Mouse (Mus musculus): Measurements from ENCODE around the gene Hist1h3a. TPM values are rescaled to one million over a fixed set of nuclear protein-coding genes. Genes with fewer than 3 reads are reported as not detected.
A peak's percentile ranks its signal among the peaks of the same experiment; 100 is the strongest.

Gene Hist1h3a
- polyA plus RNA-seq, 1 experiment from 2014 or later: 2.2 TPM

DNA sequence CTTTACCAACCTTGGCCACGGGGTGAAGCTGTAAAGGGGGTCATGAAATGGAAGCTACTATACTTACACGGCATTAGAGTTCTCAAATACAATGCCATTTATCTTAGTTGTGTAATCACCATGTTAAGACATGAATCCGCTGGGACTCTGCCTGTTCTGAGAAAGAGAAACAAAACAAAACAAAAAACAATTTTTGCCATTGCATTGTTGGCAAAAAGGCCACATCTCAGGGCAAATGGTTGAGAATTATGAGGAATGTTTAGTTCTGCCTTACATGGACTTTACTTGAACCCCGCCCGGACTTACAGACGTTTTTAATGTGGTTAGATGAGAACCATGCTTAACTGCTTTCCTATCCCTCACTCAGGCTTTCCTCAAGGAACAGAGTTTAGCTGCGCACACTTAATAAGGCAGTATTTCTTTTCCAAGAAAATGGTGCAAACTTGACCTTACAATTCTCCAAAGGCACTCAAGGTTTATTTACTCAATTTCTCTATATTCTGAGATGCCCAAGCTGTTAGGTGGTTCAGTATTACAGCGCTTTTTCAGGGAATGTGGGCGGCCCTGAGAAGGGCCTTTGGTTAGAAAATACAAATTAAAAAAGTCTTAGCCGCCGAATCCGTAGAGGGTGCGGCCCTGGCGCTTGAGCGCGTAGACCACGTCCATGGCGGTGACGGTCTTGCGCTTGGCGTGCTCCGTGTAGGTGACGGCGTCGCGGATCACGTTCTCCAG lies 1.8 kb downstream of the Hist1h3a start:
- peak overlapping the region; percentile 77 for H3K4me2 ChIP-seq (ENCODE audit: low read length)

DNA sequence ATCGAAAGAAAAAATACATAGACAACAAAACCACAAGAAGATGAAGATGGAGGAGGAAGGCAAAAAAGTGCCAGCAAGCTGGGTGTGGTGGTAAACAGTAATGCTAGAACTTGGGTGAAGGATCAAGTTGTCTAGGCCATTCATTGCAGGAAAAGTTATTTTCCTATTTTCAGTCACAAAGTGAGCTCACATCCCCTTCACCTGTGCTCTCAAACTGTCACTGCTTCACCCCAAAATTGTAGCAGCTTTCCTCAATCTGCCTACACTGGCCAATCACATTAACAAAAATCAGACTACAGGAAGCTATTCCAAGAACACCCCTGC lies 2.3 kb downstream of the Hist1h3a start:
- H3K9ac ChIP-seq (replicated peaks; ENCODE audit: low read length): no peak overlapping the region
- H3K9me3 ChIP-seq (ENCODE audit: control insufficient read depth, low read length): no peaks in the 10 kb centered on the region
- no peak overlapping the region for H3K4me3 ChIP-seq (replicated peaks; ENCODE audit: low read depth, low read length)
- H3K4me1 ChIP-seq (ENCODE audit: control insufficient read depth, insufficient read depth, low read length): peaks cover 31% of the 10 kb centered on the region
- ATAC-seq (ENCODE audit: low FRiP score, low TSS enrichment): no peak
- DNase-seq: no peak
- peak overlapping the region; percentile 77 for H3K4me2 ChIP-seq (ENCODE audit: low read length)
- 75% methylated on average over 1 of the region's 1 CpGs for WGBS
- H3K27ac ChIP-seq (replicated peaks; ENCODE audit: low read depth, low read length): no peak overlapping the region
- no peaks in the 10 kb centered on the region for H3K36me3 ChIP-seq (ENCODE audit: control insufficient read depth, insufficient read depth, low read length)
- H3K27me3 ChIP-seq (ENCODE audit: control insufficient read depth, insufficient read depth, low read length): no peaks in the 10 kb centered on the region

More for the DNA sequence above, 1.8 kb downstream of the Hist1h3a start:
- H3K9ac ChIP-seq (replicated peaks; ENCODE audit: low read length): peak overlapping the region; percentile 39; the same call in 1 of the 2 replicates
- peak; percentile 44 for DNase-seq
- peak; percentile 31 for ATAC-seq (ENCODE audit: low FRiP score, low TSS enrichment)
- under 1% methylated on average over 19 of the region's 27 CpGs for WGBS
- H3K4me3 ChIP-seq (replicated peaks; ENCODE audit: low read depth, low read length): peak overlapping the region; percentile 46
- no peaks in the 10 kb centered on the region for H3K36me3 ChIP-seq (ENCODE audit: control insufficient read depth, insufficient read depth, low read length)
- H3K27me3 ChIP-seq (ENCODE audit: control insufficient read depth, insufficient read depth, low read length): no peaks in the 10 kb centered on the region
- no peaks in the 10 kb centered on the region for H3K9me3 ChIP-seq (ENCODE audit: control insufficient read depth, low read length)
- peak overlapping the region; percentile 79 for H3K27ac ChIP-seq (replicated peaks; ENCODE audit: low read depth, low read length)
- H3K4me1 ChIP-seq (ENCODE audit: control insufficient read depth, insufficient read depth, low read length): peaks cover 31% of the 10 kb centered on the region

DNA sequence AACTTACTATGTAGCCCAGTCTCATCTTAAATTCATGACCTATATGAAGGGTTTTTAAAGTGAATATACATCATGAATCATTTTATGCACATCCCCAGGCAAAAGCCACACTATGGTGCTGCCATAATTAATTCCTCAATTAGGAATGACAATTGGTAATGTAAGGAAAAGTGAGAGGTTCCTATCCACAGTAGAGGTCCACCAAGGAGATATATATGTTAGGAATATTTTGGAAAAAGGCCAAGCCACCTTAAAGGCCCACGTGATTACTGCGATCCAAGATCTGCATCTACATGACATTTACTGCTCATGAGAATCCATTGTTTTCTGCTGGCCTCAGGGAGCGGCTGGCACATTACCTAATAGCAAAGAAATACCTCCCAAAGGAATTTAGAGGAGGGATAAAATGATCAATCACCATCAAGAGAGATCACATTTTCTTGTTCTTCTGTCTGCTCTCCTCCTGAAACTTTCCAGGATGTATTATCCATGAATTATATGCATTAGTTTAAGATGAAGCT lies 2.9 kb downstream of the Hist1h3a start:
- Histone ChIP-seq H3K4me3 (replicated peaks; ENCODE audit: low read depth, low read length) (no peak overlapping the region), H3K9ac (replicated peaks; ENCODE audit: low read length) (no peak overlapping the region), H3K27ac (replicated peaks; ENCODE audit: low read depth, low read length) (no peak overlapping the region), H3K27me3 (ENCODE audit: control insufficient read depth, insufficient read depth, low read length) (no peaks in the 10 kb centered on the region), H3K9me3 (ENCODE audit: control insufficient read depth, low read length) (no peaks in the 10 kb centered on the region), H3K4me1 (ENCODE audit: control insufficient read depth, insufficient read depth, low read length) (peaks cover 28% of the 10 kb centered on the region), H3K4me2 (ENCODE audit: low read length) (no peak overlapping the region), H3K36me3 (ENCODE audit: control insufficient read depth, insufficient read depth, low read length) (no peaks in the 10 kb centered on the region)
- no peak for ATAC-seq (ENCODE audit: low FRiP score, low TSS enrichment)
- 76% methylated on average over 3 of the region's 3 CpGs for WGBS
- no peak for DNase-seq

DNA sequence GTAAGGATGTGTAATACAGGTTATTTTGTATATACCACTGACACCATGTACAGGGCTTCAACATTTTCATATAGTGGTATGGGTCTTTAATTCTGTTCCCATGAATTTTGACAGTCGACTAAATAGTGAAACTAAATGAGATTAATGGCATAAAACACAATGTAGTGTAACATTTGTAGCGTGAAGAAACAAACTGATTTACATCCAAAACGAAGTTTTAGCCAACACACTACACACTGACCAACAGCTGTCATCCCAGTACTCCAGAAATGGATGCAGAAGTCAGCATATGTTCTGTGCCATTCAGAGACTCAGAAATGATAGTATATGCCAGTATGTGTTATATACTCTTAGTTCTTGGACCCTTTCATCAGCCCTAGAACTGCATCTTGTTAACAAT lies 4.3 kb downstream of the Hist1h3a start:
- Histone ChIP-seq H3K4me2 (ENCODE audit: low read length) (peak overlapping the region; percentile 65), H3K4me3 (replicated peaks; ENCODE audit: low read depth, low read length) (no peak overlapping the region), H3K4me1 (ENCODE audit: control insufficient read depth, insufficient read depth, low read length) (peaks cover 18% of the 10 kb centered on the region), H3K27ac (replicated peaks; ENCODE audit: low read depth, low read length) (no peak overlapping the region), H3K9ac (replicated peaks; ENCODE audit: low read length) (no peak overlapping the region), H3K27me3 (ENCODE audit: control insufficient read depth, insufficient read depth, low read length) (no peaks in the 10 kb centered on the region), H3K9me3 (ENCODE audit: control insufficient read depth, low read length) (no peaks in the 10 kb centered on the region), H3K36me3 (ENCODE audit: control insufficient read depth, insufficient read depth, low read length) (no peaks in the 10 kb centered on the region)
- no peak for DNase-seq
- 46% methylated on average over 3 of the region's 3 CpGs for WGBS
- no peak for ATAC-seq (ENCODE audit: low FRiP score, low TSS enrichment)

DNA sequence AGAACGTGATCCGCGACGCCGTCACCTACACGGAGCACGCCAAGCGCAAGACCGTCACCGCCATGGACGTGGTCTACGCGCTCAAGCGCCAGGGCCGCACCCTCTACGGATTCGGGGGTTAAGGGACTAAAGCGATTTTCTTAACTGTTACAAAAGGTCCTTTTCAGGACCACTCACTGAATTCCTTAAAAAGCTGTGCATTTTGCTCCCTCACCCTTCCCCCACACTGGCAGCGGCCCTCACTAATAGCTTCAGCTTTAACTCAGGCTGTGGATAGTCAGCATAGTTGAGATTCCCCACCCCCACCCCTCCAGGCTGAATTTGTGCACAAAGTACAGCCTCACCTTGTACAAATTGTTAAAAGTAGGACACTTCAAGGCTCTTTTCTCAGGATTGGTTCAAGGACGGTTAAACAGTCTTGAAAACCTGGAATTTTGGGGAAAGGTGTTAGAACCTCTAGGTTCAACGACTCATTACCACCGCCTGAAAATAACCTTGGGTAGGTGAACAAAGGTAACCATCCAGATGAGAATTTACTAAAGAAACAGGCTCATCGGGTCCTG lies 4.9 kb downstream of the Hist1h3a start:
- no peaks in the 10 kb centered on the region for H3K9me3 ChIP-seq (ENCODE audit: control insufficient read depth, low read length)
- peak overlapping the region; percentile 65 for H3K4me2 ChIP-seq (ENCODE audit: low read length)
- peaks cover 13% of the 10 kb centered on the region for H3K4me1 ChIP-seq (ENCODE audit: control insufficient read depth, insufficient read depth, low read length)
- no peak overlapping the region; the same call in 1 of the 2 replicates for H3K9ac ChIP-seq (replicated peaks; ENCODE audit: low read length)
- H3K4me3 ChIP-seq (replicated peaks; ENCODE audit: low read depth, low read length): peak overlapping the region; percentile 30
- ATAC-seq (ENCODE audit: low FRiP score, low TSS enrichment) (no peak), DNase-seq (peak; percentile 42)
- no peaks in the 10 kb centered on the region for H3K27me3 ChIP-seq (ENCODE audit: control insufficient read depth, insufficient read depth, low read length)
- peak overlapping the region; percentile 65 for H3K27ac ChIP-seq (replicated peaks; ENCODE audit: low read depth, low read length)
- no peaks in the 10 kb centered on the region for H3K36me3 ChIP-seq (ENCODE audit: control insufficient read depth, insufficient read depth, low read length)
- under 1% methylated on average over 15 of the region's 23 CpGs for WGBS

DNA sequence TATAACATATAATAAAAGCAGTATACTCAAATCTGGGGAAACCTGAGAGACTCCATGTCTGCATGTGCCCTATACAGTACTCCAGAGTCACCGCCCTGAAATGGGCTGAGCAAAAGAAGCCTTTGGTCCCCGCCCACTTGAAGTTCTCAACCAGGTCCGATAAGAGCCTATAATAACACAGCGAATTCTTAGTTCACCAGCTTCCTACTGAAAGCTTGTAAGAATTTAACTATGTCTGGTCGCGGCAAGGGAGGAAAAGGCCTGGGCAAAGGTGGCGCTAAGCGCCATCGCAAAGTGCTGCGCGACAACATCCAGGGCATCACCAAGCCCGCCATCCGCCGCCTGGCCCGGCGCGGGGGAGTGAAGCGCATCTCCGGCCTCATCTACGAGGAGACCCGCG lies 5.4 kb downstream of the Hist1h3a start, which contains the start of gene Hist1h4b:
Gene Hist1h4b (plus strand): TSS at position 224 of the 400 bp plus-strand sequence.
- Histone ChIP-seq H3K27me3 (ENCODE audit: control insufficient read depth, insufficient read depth, low read length) (no peaks in the 10 kb centered on the region), H3K36me3 (ENCODE audit: control insufficient read depth, insufficient read depth, low read length) (no peaks in the 10 kb centered on the region), H3K4me3 (replicated peaks; ENCODE audit: low read depth, low read length) (peak within 1 kb of the TSS; percentile 30), H3K27ac (replicated peaks; ENCODE audit: low read depth, low read length) (peak within 1 kb of the TSS; percentile 65), H3K4me1 (ENCODE audit: control insufficient read depth, insufficient read depth, low read length) (peaks cover 13% of the 10 kb centered on the region), H3K9me3 (ENCODE audit: control insufficient read depth, low read length) (no peaks in the 10 kb centered on the region), H3K4me2 (ENCODE audit: low read length) (peak within 1 kb of the TSS; percentile 65), H3K9ac (replicated peaks; ENCODE audit: low read length) (no peak within 1 kb of the TSS; the same call in 1 of the 2 replicates)
- ATAC-seq (ENCODE audit: low FRiP score, low TSS enrichment): peak; percentile 67
- DNase-seq: peak; percentile 95
- 1% methylated on average over 17 of the region's 22 CpGs for WGBS

DNA sequence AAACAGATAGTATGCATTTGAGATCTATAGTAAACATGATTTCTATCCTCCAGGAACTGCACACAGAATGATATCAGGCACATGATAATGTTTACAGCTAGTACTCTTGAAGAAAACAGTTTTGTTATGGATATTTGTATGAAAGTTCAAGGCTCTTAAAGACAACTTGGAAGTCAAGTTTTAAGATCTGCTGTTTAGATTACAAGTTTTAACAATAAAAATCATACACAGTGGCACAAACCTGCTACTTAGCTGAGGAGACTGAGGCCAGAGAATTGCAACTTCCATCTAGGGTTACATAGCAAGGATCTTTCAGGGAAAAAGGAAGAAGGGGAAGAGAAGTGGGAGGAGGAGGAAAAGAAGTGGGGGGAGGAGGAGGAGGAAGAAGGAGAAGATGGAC lies 7.2 kb downstream of the Hist1h3a start:
- H3K27me3 ChIP-seq (ENCODE audit: control insufficient read depth, insufficient read depth, low read length): no peaks in the 10 kb centered on the region

DNA sequence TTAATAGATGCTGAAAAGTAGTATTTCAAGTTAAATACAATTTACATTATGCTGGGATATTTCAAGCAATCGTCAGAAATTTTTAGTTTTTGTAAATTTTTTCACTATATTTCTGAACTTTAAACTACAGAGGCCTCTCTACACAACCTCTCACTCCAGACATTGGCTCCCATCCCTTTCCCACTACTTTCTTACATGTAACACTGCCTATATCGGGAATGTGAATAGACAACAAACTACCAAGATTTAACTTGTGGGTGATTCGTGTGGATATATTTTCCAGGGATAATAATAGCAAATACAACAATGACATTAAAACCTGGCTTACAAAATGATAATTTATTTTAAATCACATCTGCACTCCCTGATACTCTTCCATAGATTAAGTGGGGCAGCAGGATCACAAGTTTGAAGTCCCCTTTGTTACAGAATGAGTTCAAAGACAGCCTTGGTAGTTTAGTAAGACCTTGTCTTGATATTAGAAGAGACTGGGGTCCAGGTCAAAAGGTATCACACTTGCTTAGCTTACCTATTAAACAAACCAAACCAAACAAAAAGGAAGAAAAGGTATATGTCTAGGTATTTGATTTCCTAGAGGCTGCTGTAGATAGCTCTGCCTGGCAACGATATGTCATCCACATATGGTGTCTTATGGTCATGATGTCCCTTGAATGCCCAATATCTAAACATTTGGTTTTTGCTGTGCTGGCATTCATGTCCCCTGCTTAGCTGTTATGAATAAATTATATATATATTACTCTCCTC lies 8.7 kb downstream of the Hist1h3a start:
- 0 out of 2 replicates have a peak overlapping the region, but pooled peaks have one; percentile 10 for H3K4me2 ChIP-seq (ENCODE audit: low read length)
- 56% methylated on average over 4 of the region's 4 CpGs for WGBS
- DNase-seq: no peak

More for the DNA sequence above, 7.2 kb downstream of the Hist1h3a start:
- DNase-seq: no peak
- Histone ChIP-seq H3K27ac (replicated peaks; ENCODE audit: low read depth, low read length) (no peak overlapping the region), H3K9ac (replicated peaks; ENCODE audit: low read length) (no peak overlapping the region), H3K4me2 (ENCODE audit: low read length) (no peak overlapping the region), H3K9me3 (ENCODE audit: control insufficient read depth, low read length) (no peaks in the 10 kb centered on the region), H3K4me1 (ENCODE audit: control insufficient read depth, insufficient read depth, low read length) (peaks cover 11% of the 10 kb centered on the region), H3K4me3 (replicated peaks; ENCODE audit: low read depth, low read length) (no peak overlapping the region), H3K36me3 (ENCODE audit: control insufficient read depth, insufficient read depth, low read length) (no peaks in the 10 kb centered on the region)
- no peak for ATAC-seq (ENCODE audit: low FRiP score, low TSS enrichment)

More for the DNA sequence above, 8.7 kb downstream of the Hist1h3a start:
- Histone ChIP-seq H3K27ac (replicated peaks; ENCODE audit: low read depth, low read length) (no peak overlapping the region), H3K36me3 (ENCODE audit: control insufficient read depth, insufficient read depth, low read length) (no peaks in the 10 kb centered on the region), H3K9me3 (ENCODE audit: control insufficient read depth, low read length) (no peaks in the 10 kb centered on the region), H3K9ac (replicated peaks; ENCODE audit: low read length) (no peak overlapping the region), H3K27me3 (ENCODE audit: control insufficient read depth, insufficient read depth, low read length) (no peaks in the 10 kb centered on the region), H3K4me1 (ENCODE audit: control insufficient read depth, insufficient read depth, low read length) (peaks cover 9% of the 10 kb centered on the region), H3K4me3 (replicated peaks; ENCODE audit: low read depth, low read length) (no peak overlapping the region)
- ATAC-seq (ENCODE audit: low FRiP score, low TSS enrichment): no peak
